Mouse (Mus musculus): ENCODE data around the gene Teddm1a.

GRCm38 (mm10) chr1:153893746-153894145 is 2.2 kb downstream of the Teddm1a start:
- no peak for TF ChIP-seq CTCF (IDR thresholded peaks at IDR 0.05; ENCODE audit: extremely low read depth, insufficient read length, insufficient replicate concordance, low read depth, low read length)
- no peak for TF ChIP-seq POLR2A (IDR thresholded peaks at IDR 0.05; ENCODE audit: low read depth, low read length)

Data from small intestine, adult 2 months (tissue).